In the genomic region with DNA sequence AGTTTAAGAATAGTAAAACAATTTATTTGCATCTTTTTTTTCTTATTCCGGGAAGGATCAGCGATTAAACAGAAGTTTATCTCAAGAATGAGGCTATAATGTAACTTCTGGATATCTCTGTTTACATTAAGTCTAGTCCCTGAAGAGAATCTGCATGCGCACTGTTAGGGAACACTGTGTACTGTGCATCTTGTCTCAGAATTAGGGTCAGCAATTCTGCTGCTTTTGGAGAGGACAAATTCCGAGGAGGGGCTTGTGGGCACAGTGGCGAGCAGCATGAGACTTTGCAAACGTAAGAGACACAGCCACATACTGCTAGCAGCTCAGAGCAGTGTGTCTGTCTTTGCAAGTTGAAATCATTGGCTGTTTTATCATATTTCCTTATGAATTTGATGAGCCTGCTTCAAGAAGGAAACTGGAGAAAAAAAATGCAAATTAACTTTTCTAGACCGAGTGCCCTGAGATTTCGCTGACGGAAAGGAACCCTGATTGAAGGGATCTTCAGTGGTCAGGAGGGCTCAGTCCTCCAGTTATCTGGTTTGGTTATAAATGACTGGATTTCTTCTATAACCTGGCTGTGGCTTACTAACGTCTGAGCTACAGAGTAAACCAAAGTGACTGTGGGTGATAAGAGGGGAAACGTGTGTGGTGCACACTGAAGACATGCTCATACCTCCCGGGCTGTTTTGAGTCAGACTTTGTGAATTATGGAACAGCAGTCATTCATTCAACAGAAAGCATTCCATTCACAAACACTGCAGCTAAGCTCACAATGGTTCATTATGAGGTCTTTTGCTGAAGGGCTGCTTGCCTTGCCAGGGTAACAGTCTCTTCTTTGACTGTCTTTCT, we compare ENCODE assay signal across 9 mouse cellular contexts.
A peak's percentile ranks its signal among the peaks of the same experiment; 100 is the strongest.
DNase-seq lines count a peak whose midpoint lies in the region; ATAC-seq and TF ChIP-seq lines count a peak whose summit lies in the region.
"Had no signal": no experiment of that assay in that cellular context is flagged by ENCODE, and none has a peak within 500 bp of the region (broad histone marks: within the 10 kb centered on the region; RNA-seq: fewer than 3 reads in every experiment).

No protein-coding gene starts in this region.

- TF ChIP-seq EP300 in liver, postnatal 0 days (IDR thresholded peaks at IDR 0.05; ENCODE audit: low read depth): peak; percentile 91
- no peak for TF ChIP-seq EP300 in stomach, postnatal 0 days (optimal IDR thresholded peaks at IDR 0.05)

- peak overlapping the region; percentile 72 for H3K4me2 ChIP-seq in lung, embryonic 15.5 days
- H3K4me2 ChIP-seq in heart, embryonic 16.5 days (ENCODE audit: low read depth, low read length): peak overlapping the region; percentile 70
- no peak overlapping the region; the same call in 1 of the 2 replicates for H3K4me2 ChIP-seq in liver, postnatal 0 days (ENCODE audit: low read depth, low read length)
- peak overlapping the region; percentile 56 for H3K4me2 ChIP-seq in stomach, postnatal 0 days (replicated peaks; ENCODE audit: low read depth)

- H3K9ac ChIP-seq in lung, embryonic 15.5 days: peak overlapping the region; percentile 21; the same call in 1 of the 2 replicates
- H3K9ac ChIP-seq in heart, embryonic 16.5 days (ENCODE audit: low read length): peak overlapping the region; percentile 73
- no peak overlapping the region for H3K9ac ChIP-seq in liver, postnatal 0 days (replicated peaks)
- no peak overlapping the region for H3K9ac ChIP-seq in stomach, postnatal 0 days (ENCODE audit: low read length)

- no peaks in the 10 kb centered on the region for H3K27me3 ChIP-seq in lung, embryonic 15.5 days
- H3K27me3 ChIP-seq in heart, embryonic 16.5 days (ENCODE audit: control insufficient read depth, insufficient read depth, low read length): no peaks in the 10 kb centered on the region
- no peaks in the 10 kb centered on the region for H3K27me3 ChIP-seq in liver, postnatal 0 days (ENCODE audit: insufficient read depth, low read length)
- H3K27me3 ChIP-seq in stomach, postnatal 0 days (ENCODE audit: control insufficient read depth, insufficient read depth, low read length): no peaks in the 10 kb centered on the region
- H3K27me3 ChIP-seq in cerebellum, adult 2 months (ENCODE audit: control insufficient read depth, insufficient read depth, low read length): no peaks in the 10 kb centered on the region
- H3K27me3 ChIP-seq: liver, embryonic 13.5 days had no signal

- peaks cover 16% of the 10 kb centered on the region for H3K4me1 ChIP-seq in lung, embryonic 15.5 days
- H3K4me1 ChIP-seq in heart, embryonic 16.5 days (ENCODE audit: control insufficient read depth, insufficient read depth, low read length): peaks cover 10% of the 10 kb centered on the region
- peaks cover 5% of the 10 kb centered on the region for H3K4me1 ChIP-seq in liver, postnatal 0 days (ENCODE audit: insufficient read depth)
- 0 out of 2 replicates have a peak, but pooled peaks cover 2% of the 10 kb centered on the region for H3K4me1 ChIP-seq in stomach, postnatal 0 days (replicated peaks; ENCODE audit: control insufficient read depth, insufficient read depth)
- H3K4me1 ChIP-seq in cerebellum, adult 2 months (ENCODE audit: control insufficient read depth, insufficient read depth, low read length): no peaks in the 10 kb centered on the region

- peak; percentile 71; the same call in 1 of the 2 replicates for ATAC-seq in lung, embryonic 15.5 days (ENCODE audit: borderline replicate concordance, extremely low read depth, low FRiP score, low TSS enrichment)
- ATAC-seq in heart, embryonic 16.5 days (replicated peaks; ENCODE audit: extremely low read depth, insufficient read depth, low FRiP score): peak; percentile 41; the same call in 1 of the 2 replicates
- peak; percentile 72 for ATAC-seq in liver, postnatal 0 days
- peak; percentile 41; the same call in 1 of the 2 replicates for ATAC-seq in stomach, postnatal 0 days (ENCODE audit: low FRiP score, low TSS enrichment)

- DNase-seq in lung, postnatal 36 days: no peak
- DNase-seq in liver, postnatal 0 days: no peak
- DNase-seq in stomach, postnatal 0 days (ENCODE audit: low spot score): no peak
- DNase-seq in cerebellum, postnatal 10 days: no peak
- no peak for DNase-seq in adrenal gland, postnatal 4 days (ENCODE audit: low spot score in 2 of 2)
- DNase-seq in cerebellum, adult 2 months: no peak

- H3K27ac ChIP-seq in lung, embryonic 15.5 days: peak overlapping the region; percentile 84
- H3K27ac ChIP-seq in heart, embryonic 16.5 days (ENCODE audit: low read length): peak overlapping the region; percentile 49
- peak overlapping the region; percentile 45 for H3K27ac ChIP-seq in liver, postnatal 0 days (ENCODE audit: low read depth)
- H3K27ac ChIP-seq in stomach, postnatal 0 days (replicated peaks): no peak overlapping the region
- no peak overlapping the region for H3K27ac ChIP-seq in cerebellum, adult 2 months (ENCODE audit: insufficient read depth, low read length)
- H3K27ac ChIP-seq: liver, embryonic 13.5 days had no signal

- no peaks in the 10 kb centered on the region for H3K36me3 ChIP-seq in lung, embryonic 15.5 days
- no peaks in the 10 kb centered on the region for H3K36me3 ChIP-seq in heart, embryonic 16.5 days (ENCODE audit: control insufficient read depth, insufficient read depth)
- H3K36me3 ChIP-seq in liver, postnatal 0 days (replicated peaks; ENCODE audit: insufficient read depth, low read length): no peaks in the 10 kb centered on the region
- no peaks in the 10 kb centered on the region for H3K36me3 ChIP-seq in stomach, postnatal 0 days (ENCODE audit: control insufficient read depth, insufficient read depth, low read length)
- H3K36me3 ChIP-seq: liver, embryonic 13.5 days had no signal

- H3K4me3 ChIP-seq in lung, embryonic 15.5 days: peak overlapping the region; percentile 49
- H3K4me3 ChIP-seq in heart, embryonic 16.5 days (ENCODE audit: low read length): peak overlapping the region; percentile 60
- H3K4me3 ChIP-seq in liver, postnatal 0 days (ENCODE audit: low read depth, low read length): no peak overlapping the region
- peak overlapping the region; percentile 42 for H3K4me3 ChIP-seq in stomach, postnatal 0 days (ENCODE audit: low read depth, low read length)
- no peak overlapping the region for H3K4me3 ChIP-seq in cerebellum, adult 2 months (replicated peaks; ENCODE audit: insufficient read depth, low read depth, low read length)

- TF ChIP-seq POLR2A in cerebellum, adult 2 months (IDR thresholded peaks at IDR 0.05; ENCODE audit: borderline replicate concordance, insufficient read depth, low read length): no peak

- no peaks in the 10 kb centered on the region for H3K9me3 ChIP-seq in lung, embryonic 15.5 days
- H3K9me3 ChIP-seq in heart, embryonic 16.5 days (replicated peaks; ENCODE audit: control insufficient read depth, low read length): no peaks in the 10 kb centered on the region
- no peaks in the 10 kb centered on the region for H3K9me3 ChIP-seq in liver, postnatal 0 days (ENCODE audit: low read length)
- no peaks in the 10 kb centered on the region for H3K9me3 ChIP-seq in stomach, postnatal 0 days (ENCODE audit: control insufficient read depth, low read length)
- H3K9me3 ChIP-seq: liver, embryonic 13.5 days had no signal

- WGBS in lung, embryonic 15.5 days: 13% methylated on average over 12 of the region's 12 CpGs
- 31% methylated on average over 12 of the region's 12 CpGs for WGBS in heart, embryonic 16.5 days
- WGBS in liver, postnatal 0 days (ENCODE audit: insufficient replicate concordance): 41% methylated on average over 12 of the region's 12 CpGs
- WGBS in stomach, postnatal 0 days: 22% methylated on average over 12 of the region's 12 CpGs
- 52% methylated on average over 12 of the region's 12 CpGs for WGBS in cerebellum, adult 2 months

- TF ChIP-seq CTCF in liver, postnatal 0 days (IDR thresholded peaks at IDR 0.05; ENCODE audit: low read depth): no peak
- TF ChIP-seq CTCF in stomach, postnatal 0 days (IDR thresholded peaks at IDR 0.05; ENCODE audit: low read depth): no peak
- TF ChIP-seq CTCF in cerebellum, adult 2 months (IDR thresholded peaks at IDR 0.05; ENCODE audit: borderline replicate concordance, insufficient read depth, low read depth, low read length): no peak

Comparison
In these comparisons a context has a peak if more than half of its experiments do, and no peak if none do; other contexts are left out.
1. H3K27ac ChIP-seq: peak in lung, embryonic 15.5 days (single experiment), heart, embryonic 16.5 days (single experiment) and liver, postnatal 0 days (single experiment); none in stomach, postnatal 0 days (single experiment) and cerebellum, adult 2 months (single experiment).
2. H3K4me3 ChIP-seq: peak in lung, embryonic 15.5 days (single experiment), heart, embryonic 16.5 days (single experiment) and stomach, postnatal 0 days (single experiment); none in liver, postnatal 0 days (single experiment) and cerebellum, adult 2 months (single experiment).
3. H3K9ac ChIP-seq: peak in lung, embryonic 15.5 days (single experiment) and heart, embryonic 16.5 days (single experiment); none in liver, postnatal 0 days (single experiment) and stomach, postnatal 0 days (single experiment).
4. Peak in every context shown above with its lines, with median percentiles within 50 percentile points of each other: ATAC-seq.